Mouse (Mus musculus) right cerebral cortex, postnatal 4 days (tissue): ENCODE measurements around the gene Otud6a.
"Not testable (repeated sequence)": the region's sequence is repeated elsewhere in the genome, so short reads cannot be mapped to it uniquely, and the experiment has no call there.

ENCODE experiments used
- DNase-seq: peaks from one replicate; pipeline ENCODE4 v3.0.0-alpha.2; 2022

Otud6a gene

DNA sequence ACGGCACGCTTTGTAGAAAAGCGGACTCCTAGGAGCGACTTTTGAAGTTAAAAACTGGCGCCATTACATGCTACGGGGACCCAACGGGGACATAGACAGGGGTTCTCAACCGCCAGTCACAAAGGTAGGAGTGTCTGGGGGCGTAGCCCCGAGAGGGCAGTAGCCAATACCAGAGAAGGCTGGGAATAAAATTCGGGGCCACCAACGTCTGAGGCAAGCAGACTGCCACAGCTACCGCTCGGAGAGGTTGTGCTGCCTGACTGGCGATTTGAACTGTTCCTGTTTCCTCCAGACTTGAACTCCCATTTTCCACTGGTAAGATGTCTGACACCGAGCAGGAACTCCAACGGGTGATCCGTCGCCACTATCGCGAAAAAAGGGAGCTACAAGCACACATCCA is at the start of gene Otud6a:
TSS of gene Otud6a (plus strand) at position 321 of the 400 bp plus-strand sequence.
- DNase-seq: no peak

DNA sequence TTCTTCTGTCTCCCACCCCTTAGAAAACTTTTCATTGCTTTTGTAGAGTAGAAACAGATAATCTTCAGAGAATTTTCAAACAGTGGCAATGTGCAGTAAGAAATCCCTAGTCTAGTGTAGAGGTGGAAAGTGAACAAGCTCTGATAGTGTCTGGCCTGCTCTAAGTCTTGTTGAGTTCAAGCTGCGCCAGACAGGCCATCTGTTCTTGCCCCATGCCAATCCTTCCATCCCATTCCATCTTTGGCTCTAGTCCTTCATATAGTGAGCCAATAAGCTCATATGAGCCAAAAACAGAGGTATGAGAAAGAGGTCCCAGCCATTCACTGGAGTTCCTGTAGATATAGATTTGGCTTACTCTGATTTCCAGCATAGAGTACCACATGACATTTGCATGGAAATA is 38.9 kb upstream of the Otud6a start:
- DNase-seq: no peak

DNA sequence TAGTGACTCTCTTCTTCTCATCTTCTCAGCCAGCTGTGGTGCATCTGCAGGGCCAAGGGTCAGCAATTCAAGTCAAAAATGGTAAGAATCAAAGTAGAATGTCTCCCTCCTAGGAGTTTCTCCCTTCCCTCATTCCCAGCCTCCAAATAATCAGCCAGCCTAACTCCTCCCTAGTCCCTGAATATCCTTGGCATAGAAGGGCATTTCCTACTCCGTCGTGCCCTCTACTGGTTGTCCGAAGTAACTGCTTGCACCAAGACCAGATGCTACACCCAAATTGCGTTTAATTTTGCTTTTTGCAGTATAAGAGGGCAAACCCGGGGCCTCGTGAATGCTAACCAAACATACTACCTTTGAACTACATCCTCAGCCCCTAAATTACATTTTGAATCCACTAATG is 36.5 kb upstream of the Otud6a start:
- peak; percentile 43 for DNase-seq

DNA sequence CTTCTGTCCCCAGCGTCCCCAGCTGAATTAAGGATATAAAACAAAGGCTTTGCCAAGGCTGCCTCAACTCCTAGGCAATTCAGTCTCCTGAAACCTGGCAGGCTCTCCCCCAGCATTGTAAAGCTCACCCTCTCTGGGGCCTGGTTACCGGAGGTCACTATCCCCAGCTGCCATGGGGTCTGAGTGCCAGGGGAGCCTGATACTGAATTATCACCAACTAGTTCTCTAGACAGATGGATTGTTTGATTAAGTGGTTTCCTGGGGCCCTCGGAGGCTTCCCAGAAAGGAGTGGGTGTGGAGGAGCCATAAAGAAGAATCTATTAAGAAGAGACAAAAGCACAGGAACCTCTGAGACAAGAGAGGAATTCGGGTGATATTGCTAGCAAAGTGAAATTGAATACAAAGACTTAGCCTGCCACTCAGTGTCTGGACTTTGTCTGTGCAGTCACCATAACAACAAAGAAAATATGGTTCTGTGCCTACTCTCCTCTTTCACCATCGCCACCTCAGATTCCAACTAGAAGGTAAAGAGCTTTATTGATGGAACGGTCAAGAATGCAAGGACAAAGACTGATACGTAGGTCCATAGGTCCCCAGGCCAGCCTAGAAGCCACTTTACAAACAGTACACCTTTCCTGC is 34.5 kb upstream of the Otud6a start:
- no peak for DNase-seq

DNA sequence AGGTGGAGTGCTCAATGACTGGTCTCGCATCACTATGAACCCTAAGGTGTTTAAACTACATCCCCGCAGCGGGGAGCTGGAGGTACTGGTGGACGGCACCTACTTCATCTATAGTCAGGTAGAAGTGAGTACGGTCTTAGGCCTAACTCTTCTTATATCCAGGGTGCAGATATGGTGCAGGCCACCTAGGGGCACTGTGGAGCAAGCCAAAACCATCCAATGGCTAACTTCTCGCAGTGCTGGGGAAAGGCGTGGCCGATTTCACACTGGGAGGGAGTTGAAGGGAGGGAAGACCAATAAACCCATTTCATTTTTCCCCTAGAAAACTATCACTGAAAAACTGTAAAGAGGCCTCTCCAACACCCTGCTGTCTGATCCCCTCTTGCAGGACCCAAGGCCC is 33.8 kb upstream of the Otud6a start:
- no peak for DNase-seq

DNA sequence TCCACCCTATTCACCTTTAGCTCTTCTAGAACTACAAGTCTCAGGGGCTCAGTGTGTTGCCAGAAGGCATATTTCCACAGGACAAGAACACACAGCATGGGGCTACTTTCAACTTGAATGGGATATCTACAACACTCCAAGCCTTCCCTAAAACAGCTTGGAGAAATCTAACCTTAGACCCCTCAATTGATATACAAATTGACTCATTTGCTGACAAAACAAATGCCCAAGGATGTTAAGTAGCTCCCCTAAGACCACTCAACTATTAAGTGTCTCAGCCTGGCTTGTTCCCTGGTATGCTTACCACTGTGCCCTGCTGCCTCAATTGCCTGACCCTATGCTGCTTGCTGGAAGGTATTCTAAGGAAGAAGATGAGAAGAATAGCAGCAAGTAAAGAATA is 27.9 kb upstream of the Otud6a start:
- no peak for DNase-seq

DNA sequence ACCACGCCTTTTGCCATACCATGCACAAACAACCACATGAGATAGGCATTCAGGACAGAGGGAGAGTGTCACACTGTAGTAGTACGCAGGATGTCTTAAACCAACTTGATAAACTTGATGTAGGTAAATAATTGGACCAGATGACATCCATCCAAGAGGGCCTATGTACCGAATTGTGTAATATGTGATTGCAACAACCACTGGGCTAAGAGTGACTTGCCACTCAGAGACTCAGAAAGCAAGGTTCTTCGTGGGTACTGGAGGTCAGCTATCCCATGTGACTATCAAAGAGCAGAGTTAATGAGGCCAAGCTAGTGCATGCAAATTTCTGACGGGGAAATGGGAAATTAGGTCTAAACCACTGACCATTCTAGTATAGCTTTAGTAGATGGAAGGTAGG is 27.2 kb upstream of the Otud6a start:
- no peak for DNase-seq

DNA sequence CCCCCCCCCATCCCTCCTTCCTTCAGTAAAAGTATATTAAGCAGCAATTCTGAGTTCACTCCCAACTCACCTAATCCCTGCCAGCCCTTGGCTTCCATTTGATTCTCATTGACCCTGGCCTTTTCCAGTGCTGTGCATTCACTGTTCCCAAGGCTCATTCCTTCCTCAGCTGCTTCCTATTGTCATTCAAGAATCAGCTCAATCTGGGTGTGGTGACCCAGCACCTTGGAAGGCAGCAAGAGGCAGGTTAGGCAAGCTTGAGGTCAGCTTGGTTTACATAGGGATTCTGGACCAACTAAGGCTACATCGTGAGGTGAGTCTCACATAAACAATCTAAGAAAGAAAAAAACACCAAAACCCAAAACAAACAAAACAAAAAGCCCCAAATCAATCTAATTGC is 19.6 kb upstream of the Otud6a start:
- DNase-seq: no peak

DNA sequence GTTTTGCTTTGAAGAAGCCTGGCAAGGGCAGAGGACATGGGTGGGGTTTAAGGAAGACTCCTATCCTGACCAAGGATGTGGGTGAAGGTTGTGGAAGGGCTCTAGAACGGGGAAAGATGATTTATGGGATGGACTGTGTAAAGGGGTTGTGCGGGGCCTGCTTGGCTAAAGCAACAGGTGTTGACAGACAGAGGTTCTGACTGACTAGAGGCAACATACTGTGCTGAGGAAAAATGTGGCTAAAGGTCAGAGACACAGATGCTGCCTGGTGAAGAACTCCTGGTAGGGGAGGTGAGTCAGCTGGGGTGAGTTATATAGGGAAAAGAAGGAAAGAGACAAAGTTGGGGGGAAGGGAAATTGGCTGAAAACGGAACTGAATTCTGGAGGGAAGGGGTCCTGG is 3.5 kb downstream of the Otud6a start:
- no peak for DNase-seq

DNA sequence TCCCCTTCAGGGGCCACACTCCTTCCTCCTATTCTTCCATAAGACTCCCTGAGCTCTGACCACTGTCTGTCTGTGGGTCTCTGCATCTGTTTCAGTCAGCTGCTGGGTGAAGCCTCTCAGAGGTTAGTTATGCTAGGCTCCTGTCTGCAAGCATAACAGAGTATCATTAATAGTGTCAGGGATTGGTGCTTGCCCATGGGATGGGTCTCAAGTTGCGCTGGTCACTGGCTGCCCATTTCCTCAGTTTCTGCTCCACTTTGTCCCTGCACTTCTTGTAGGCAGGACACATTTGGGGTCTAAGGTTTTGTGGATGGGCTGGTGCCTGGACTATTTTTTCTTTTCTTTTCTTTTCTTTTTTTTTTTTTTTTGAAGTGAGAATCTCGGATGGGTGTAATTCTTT is 13.8 kb downstream of the Otud6a start, which contains the start of gene Awat2:
TSS of gene Awat2 (minus strand) at position 101 of the 400 bp plus-strand sequence.
- DNase-seq: not testable (repeated sequence)

DNA sequence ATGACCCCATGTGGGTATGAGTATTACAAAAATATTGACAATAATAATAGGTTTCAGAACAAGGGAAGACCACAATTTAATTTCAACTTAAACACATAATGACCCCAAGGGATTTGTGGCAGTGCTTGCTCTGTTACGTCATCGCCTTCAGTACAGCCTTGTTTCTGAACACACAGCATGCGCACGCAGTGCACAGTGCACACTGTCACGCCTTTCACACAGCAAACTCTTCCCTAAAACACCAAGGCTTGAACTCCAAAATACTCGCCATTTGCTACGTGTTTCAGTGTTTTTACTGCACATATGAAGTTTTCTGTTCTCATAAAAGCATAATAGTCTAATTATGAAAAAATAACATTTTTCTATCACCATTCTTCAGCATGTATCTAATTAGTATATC is 14.7 kb downstream of the Otud6a start:
- DNase-seq: no peak

DNA sequence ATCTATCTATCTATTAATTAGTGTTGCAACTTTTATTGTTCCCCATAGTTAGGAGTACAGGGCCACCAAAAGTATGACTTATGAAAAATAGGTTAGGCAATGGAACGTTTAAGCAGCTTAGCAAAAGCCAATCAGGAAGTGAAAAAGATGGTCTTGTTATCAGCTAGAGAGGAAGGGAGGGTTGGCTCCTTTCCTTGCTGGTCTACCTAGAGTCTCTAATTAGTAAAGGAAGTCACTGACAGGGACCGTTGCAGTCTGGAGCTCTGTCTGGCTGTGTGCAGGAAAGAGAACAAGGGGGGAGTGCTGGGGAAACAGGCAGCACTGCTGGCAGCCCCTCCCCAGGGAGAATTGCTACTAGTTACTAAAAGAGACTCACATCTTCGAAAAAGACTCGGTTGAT is 39.2 kb downstream of the Otud6a start:
- DNase-seq: no peak

DNA sequence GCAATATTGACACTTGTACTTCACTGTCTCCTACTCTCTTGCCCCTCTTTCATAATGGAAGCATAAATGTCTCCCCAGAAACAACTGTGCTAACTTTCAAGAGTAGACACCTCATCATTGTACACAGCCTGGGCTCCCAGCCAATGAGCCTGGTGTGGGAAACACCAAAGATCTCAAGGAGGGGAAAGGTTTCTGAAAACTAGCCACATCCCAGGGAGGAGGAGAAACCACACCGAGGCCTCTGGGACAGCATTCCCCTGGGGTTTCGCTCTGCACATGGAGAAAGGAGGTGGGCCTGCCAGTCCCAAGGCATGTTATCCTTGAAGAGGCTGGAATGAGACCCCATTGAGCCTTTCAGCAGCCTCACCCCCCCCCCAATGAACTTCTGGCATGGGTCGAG is 41.3 kb downstream of the Otud6a start:
- no peak for DNase-seq

DNA sequence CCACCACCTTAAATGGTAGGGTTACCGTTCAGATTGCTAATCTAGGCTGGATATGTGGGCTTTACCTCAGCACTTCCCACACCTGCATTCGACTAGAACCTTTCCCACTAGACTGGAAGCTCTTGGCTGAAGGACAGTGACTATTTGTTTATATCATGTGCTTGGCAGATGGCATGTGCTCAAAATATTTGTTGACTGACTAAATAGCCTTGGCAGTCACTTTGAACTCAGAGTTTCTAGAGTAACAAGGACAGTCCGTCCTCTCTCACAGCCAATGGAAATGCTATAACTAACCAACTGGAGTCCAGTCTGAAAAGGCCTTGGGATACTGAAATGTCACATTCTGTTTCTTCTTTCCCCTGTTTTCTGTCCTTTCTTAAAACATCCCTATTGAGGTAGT is 42.7 kb downstream of the Otud6a start:
- DNase-seq: no peak

DNA sequence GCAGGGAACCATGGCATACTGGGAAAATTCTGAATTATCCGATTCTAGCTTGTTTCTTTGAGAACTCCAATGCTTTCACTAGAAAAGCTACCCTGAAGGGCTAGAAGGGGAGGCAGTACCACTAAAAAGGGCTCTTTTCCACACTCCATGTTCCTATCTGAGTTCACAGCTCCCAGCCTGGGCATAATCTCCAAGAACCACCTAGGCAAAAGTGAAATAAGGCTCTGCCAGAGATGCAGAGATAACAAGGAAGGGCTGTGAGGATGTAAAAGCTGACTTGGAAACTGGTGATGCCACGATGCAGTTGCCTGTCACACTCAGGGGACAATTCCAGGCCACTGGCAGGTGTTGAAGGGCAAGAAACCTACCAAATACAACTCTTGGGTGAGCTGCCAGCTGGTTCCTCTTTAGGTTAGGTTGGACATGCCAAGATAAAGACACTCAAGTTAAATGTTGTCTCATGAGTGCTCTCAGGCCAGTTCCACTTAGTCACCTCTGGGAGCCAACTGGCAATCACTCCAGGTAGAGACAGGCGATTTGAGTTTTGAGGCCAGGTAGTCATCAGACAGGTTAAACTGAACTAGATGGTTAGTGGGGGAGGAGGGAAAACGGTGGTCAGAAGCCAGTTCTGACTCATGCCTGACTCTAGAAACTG is 46.9 kb downstream of the Otud6a start:
- DNase-seq: no peak
